Comparison of ENCODE assay signal across 8 mouse cellular contexts in the genomic region with DNA sequence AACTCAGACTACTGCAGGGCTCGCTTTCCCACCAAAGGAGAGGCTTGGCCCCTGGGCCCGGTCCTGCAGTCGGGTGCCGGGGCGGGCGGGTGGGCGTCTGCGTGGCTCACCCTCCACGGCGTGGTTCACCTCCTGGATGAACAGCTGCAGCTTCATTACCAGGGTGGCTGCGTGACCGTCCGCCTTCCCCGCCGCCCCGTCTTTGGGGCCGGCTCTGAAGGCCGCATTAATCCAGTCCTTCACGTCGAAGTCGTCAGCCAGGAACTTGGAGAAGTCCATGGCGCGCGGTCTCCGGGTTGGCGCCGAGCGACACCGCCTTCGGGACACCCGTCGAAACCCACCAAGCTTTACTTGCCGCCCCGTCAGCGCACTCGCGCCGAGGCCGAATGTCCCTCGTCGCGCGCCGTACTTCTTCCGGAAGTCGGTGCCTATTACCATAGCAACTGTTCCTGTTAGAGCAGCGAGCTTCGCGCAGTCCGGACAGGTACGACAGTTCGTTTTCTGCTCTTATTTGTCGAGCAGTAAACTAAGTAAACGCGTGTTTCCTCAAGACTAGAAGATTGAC. TPM values are rescaled to one million over a fixed set of nuclear protein-coding genes. Genes with fewer than 3 reads are reported as not detected.
A peak's percentile ranks its signal among the peaks of the same experiment; 100 is the strongest.
DNase-seq lines count a peak whose midpoint lies in the region; ATAC-seq lines count a peak whose summit lies in the region.

A gene (minus strand): TSS at position 405 of the 565 bp plus-strand sequence.

- peak; percentile 99 for ATAC-seq in megakaryocyte progenitor cell, adult 5-6 weeks (replicated peaks; ENCODE audit: poor library complexity)

- peak; percentile 77 for DNase-seq in adipocyte (ENCODE audit: low spot score)
- DNase-seq in embryo, embryonic 10 days (ENCODE audit: low spot score) = peak; percentile 96
- peak; percentile 95 for DNase-seq in gastrocnemius, postnatal 10 days
- peak; percentile 96 for DNase-seq in induced T-regulatory cell, adult 2 months (ENCODE audit: low read depth)
- DNase-seq in left cerebral cortex, adult 9 months (ENCODE audit: low spot score in 2 of 2) = peak; percentile 78 to 90
- peak; percentile 97 for DNase-seq in right cerebral cortex, postnatal 14 days
- peak; percentile 91 for DNase-seq in urinary bladder, postnatal 36 days (ENCODE audit: low spot score in 2 of 2)

RNA-seq across cellular contexts. Expression of the gene that starts here (rescaled TPM):
- total RNA-seq in gastrocnemius, postnatal 10 days (2021) = 1 to 10 TPM; 8.2 to 9.9 TPM
- 15.1 and 17.9 TPM in 2 replicates for total RNA-seq in megakaryocyte progenitor cell, adult 5-6 weeks (2015)
- 16.7 and 19.2 TPM in 2 replicates for total RNA-seq in megakaryocyte progenitor cell, adult 5-6 weeks (2017)

Comparison
In these comparisons a context has a peak if more than half of its experiments do, and no peak if none do; other contexts are left out.
1. Peak in every context shown above with its lines: DNase-seq and ATAC-seq.